Mouse (Mus musculus) lung, adult 2 months (tissue): Measurements from ENCODE around the gene Tbc1d25. TPM values are rescaled to one million over a fixed set of nuclear protein-coding genes. Genes with fewer than 3 reads are reported as not detected.

ENCODE experiments used
- DNase-seq: peaks from one replicate; pipeline ENCODE4 v3.0.0; 2022
- H3K4me1 ChIP-seq: fragments of 200-500 bp; 2 replicates; pipeline ENCODE4 v1.6.1; 2011; ENCODE audit warnings: low read length; ENCODE audit not compliant: control insufficient read depth, insufficient read depth
- H3K4me3 ChIP-seq: fragments of 200-500 bp; replicated peaks from 2 replicates; pipeline ENCODE3; 2011; ENCODE audit warnings: low read depth, mild to moderate bottlenecking, control low read depth, low read length; ENCODE audit errors: extremely low read depth
- CTCF ChIP-seq: fragments of 200-500 bp; IDR thresholded peaks from 2 replicates; pipeline ENCODE4 v1.5.1; 2011; ENCODE audit warnings: mild to moderate bottlenecking, low read length, control low read depth; ENCODE audit not compliant: insufficient read depth
- POLR2A ChIP-seq: fragments of 200-500 bp; IDR thresholded peaks from 2 replicates; pipeline ENCODE4 v1.6.1; 2011; ENCODE audit warnings: low read depth, mild to moderate bottlenecking, control low read depth, low read length, borderline replicate concordance; ENCODE audit errors: extremely low read depth
- WGBS: fragments of 180-500 bp; shearing (Covaris S2); methylation state at CpG from one replicate; pipeline ENCODE4 v1.1.7; 2018; 5-methylcytosine and 5-hydroxymethylcytosine counted together
- polyA plus RNA-seq: library from polyadenylated mRNA; depleted of rRNA; stranded (reverse); fragments of >200 nt; gene quantifications from 2 replicates; pipeline ENCODE4 v1.2.3, GENCODE M21; 2012

Gene Tbc1d25
- polyA plus RNA-seq, 1 experiment, result 21.0 TPM

- Histone ChIP-seq H3K4me3 (peak overlapping the region; percentile 16), H3K4me1 (peaks cover 2% of the 10 kb centered on the region; the same call in 1 of the 2 replicates)
- TF ChIP-seq CTCF, result no peak
- no peak for TF ChIP-seq POLR2A
- no peak for DNase-seq
- WGBS, result 30% methylated on average over 4 of the region's 4 CpGs
These were observed 31.2 kb upstream of the Tbc1d25 start for GRCm38 (mm10) chrX:8207224-8207623.

GRCm38 (mm10) chrX:8206694-8207197, 30.8 kb upstream of the Tbc1d25 start:
- Histone ChIP-seq H3K4me1 (peaks cover 2% of the 10 kb centered on the region; the same call in 1 of the 2 replicates), H3K4me3 (peak overlapping the region; percentile 75)
- WGBS, result 28% methylated on average over 11 of the region's 11 CpGs
- no peak for DNase-seq
- TF ChIP-seq POLR2A (no peak), CTCF (no peak)

GRCm38 (mm10) chrX:8206015-8206693, 30.2 kb upstream of the Tbc1d25 start, which contains the start of gene Porcn:
TSS of gene Porcn (minus strand) at chrX:8206525.
- peak; percentile 76 for DNase-seq
- no peak for TF ChIP-seq CTCF
- peak; percentile 80; the same call in 1 of the 2 replicates for TF ChIP-seq POLR2A
- 16% methylated on average over 46 of the region's 46 CpGs for WGBS
- peaks cover 2% of the 10 kb centered on the region; the same call in 1 of the 2 replicates for H3K4me1 ChIP-seq
- peak within 1 kb of the TSS; percentile 88 for H3K4me3 ChIP-seq

GRCm38 (mm10) chrX:8205551-8205950, 29.6 kb upstream of the Tbc1d25 start:
- WGBS, result 50% methylated on average over 7 of the region's 7 CpGs
- H3K4me1 ChIP-seq, result peaks cover 2% of the 10 kb centered on the region; the same call in 1 of the 2 replicates
- no peak for TF ChIP-seq CTCF
- TF ChIP-seq POLR2A, result no peak
- DNase-seq, result no peak
- H3K4me3 ChIP-seq, result no peak overlapping the region

GRCm38 (mm10) chrX:8205088-8205487, 29.1 kb upstream of the Tbc1d25 start:
- WGBS, result 64% methylated on average over 4 of the region's 4 CpGs
- Histone ChIP-seq H3K4me3 (no peak overlapping the region), H3K4me1 (peaks cover 2% of the 10 kb centered on the region; the same call in 1 of the 2 replicates)
- no peak for TF ChIP-seq POLR2A
- TF ChIP-seq CTCF, result no peak
- DNase-seq, result no peak

GRCm38 (mm10) chrX:8204076-8204475, 28.1 kb upstream of the Tbc1d25 start:
- 86% methylated on average over 10 of the region's 10 CpGs for WGBS
- no peak for TF ChIP-seq POLR2A
- TF ChIP-seq CTCF, result no peak
- no peak for DNase-seq
- Histone ChIP-seq H3K4me3 (no peak overlapping the region), H3K4me1 (peaks cover 2% of the 10 kb centered on the region; the same call in 1 of the 2 replicates)

GRCm38 (mm10) chrX:8203105-8203504, 27.1 kb upstream of the Tbc1d25 start:
- no peak for DNase-seq
- Histone ChIP-seq H3K4me3 (no peak overlapping the region), H3K4me1 (peaks cover 2% of the 10 kb centered on the region; the same call in 1 of the 2 replicates)
- WGBS, result 80% methylated on average over 14 of the region's 14 CpGs
- TF ChIP-seq POLR2A (no peak), CTCF (no peak)

GRCm38 (mm10) chrX:8193419-8193723, 17.4 kb upstream of the Tbc1d25 start, which contains the start of gene Ebp:
TSS of gene Ebp (minus strand) at chrX:8193512.
- H3K4me1 ChIP-seq, result no peaks in the 10 kb centered on the region; the same call in 1 of the 2 replicates
- WGBS, result 40% methylated on average over 10 of the region's 10 CpGs
- H3K4me3 ChIP-seq, result peak within 1 kb of the TSS; percentile 94
- no peak for DNase-seq
- no peak for TF ChIP-seq CTCF

- no peaks in the 10 kb centered on the region; the same call in 1 of the 2 replicates for H3K4me1 ChIP-seq
- peak overlapping the region; percentile 94 for H3K4me3 ChIP-seq
- DNase-seq, result peak; percentile 55
- WGBS, result 26% methylated on average over 38 of the region's 38 CpGs
- TF ChIP-seq POLR2A (peak; percentile 79), CTCF (no peak)
These were observed 16.8 kb upstream of the Tbc1d25 start for GRCm38 (mm10) chrX:8192640-8193418.
